Comparison of ENCODE assay signal across 9 mouse cellular contexts in genomic region chr11:97573891-97574550, GRCm38 (mm10). TPM values are rescaled to one million over a fixed set of nuclear protein-coding genes. Genes with fewer than 3 reads are reported as not detected.
DNase-seq lines count a peak whose midpoint lies in the region; ATAC-seq lines count a peak whose summit lies in the region.
"Had no signal": no experiment of that assay in that cellular context is flagged by ENCODE, and none has a peak within 500 bp of the region (broad histone marks: within the 10 kb centered on the region; RNA-seq: fewer than 3 reads in every experiment).

No protein-coding gene starts in this region.

- 2% methylated on average over 24 of the region's 28 CpGs for WGBS in heart, embryonic 14.5 days
- 3% methylated on average over 24 of the region's 28 CpGs for WGBS in neural tube, embryonic 12.5 days

- no peak for ATAC-seq in heart, embryonic 14.5 days (ENCODE audit: insufficient number of reproducible peaks, insufficient read depth, low FRiP score, low read depth)
- ATAC-seq in granulocyte monocyte progenitor cell, adult 5-6 weeks (replicated peaks; ENCODE audit: poor library complexity, severe bottlenecking) = peak; percentile 29
- ATAC-seq in neural tube, embryonic 12.5 days (ENCODE audit: low FRiP score, low read depth) = peak; percentile 11
- ATAC-seq in activated CD4-positive, CD25-positive, alpha-beta regulatory T cell, adult 4 months = no peak

- intact Hi-C loops in heart, postnatal 14 days (cut with DNase I) = no loop called here
- intact Hi-C loops in left cerebral cortex, postnatal 36 days (cut with DNase I) = loop anchor here (2.0 kb wide), 4 partner anchors 17 to 45 kb away; no protein-coding TSS in a partner anchor

- peaks cover 91% of the 10 kb centered on the region for H3K27me3 ChIP-seq in heart, embryonic 14.5 days (ENCODE audit: control insufficient read depth, insufficient read depth, low read length)
- H3K27me3 ChIP-seq in neural tube, embryonic 12.5 days (replicated peaks) = peaks cover 51% of the 10 kb centered on the region

- H3K4me1 ChIP-seq in heart, embryonic 14.5 days (ENCODE audit: control insufficient read depth in 2 of 2, insufficient read depth in 2 of 2, low read length in 2 of 2) = peaks cover 4 to 21% of the 10 kb centered on the region in 2 experiments; a peak in 3 of 4 replicates
- peaks cover 67% of the 10 kb centered on the region for H3K4me1 ChIP-seq in neural tube, embryonic 12.5 days

- H3K36me3 ChIP-seq in heart, embryonic 14.5 days (ENCODE audit: control insufficient read depth, insufficient read depth, low read length) = no peaks in the 10 kb centered on the region
- no peaks in the 10 kb centered on the region for H3K36me3 ChIP-seq in neural tube, embryonic 12.5 days

- peak overlapping the region in 1 of 2 experiments; percentile 65; a peak in 1 of 4 replicates for H3K4me3 ChIP-seq in heart, embryonic 14.5 days (ENCODE audit: control insufficient read depth in 1 of 2, insufficient read depth in 1 of 2, low read depth in 1 of 2, low read length in 2 of 2)
- H3K4me3 ChIP-seq in neural tube, embryonic 12.5 days = peak overlapping the region; percentile 59

- no peak overlapping the region for H3K9ac ChIP-seq in heart, embryonic 14.5 days (ENCODE audit: low read length)
- H3K9ac ChIP-seq in neural tube, embryonic 12.5 days = peak overlapping the region; percentile 93
- H3K9ac ChIP-seq: liver, embryonic 14.5 days had no signal

- DNase-seq in heart, postnatal 14 days = no peak
- DNase-seq in cerebellum, adult 9-10 months = peak; percentile 77
- peak; percentile 79 to 84 for DNase-seq in left cerebral cortex, postnatal 36 days (ENCODE audit: low spot score in 2 of 2)
- no peak for DNase-seq in gastrocnemius, adult 8-10 months (ENCODE audit: low spot score in 2 of 2)

- H3K4me2 ChIP-seq in heart, embryonic 14.5 days (ENCODE audit: low read length) = peak overlapping the region; percentile 100
- peak overlapping the region; percentile 83 for H3K4me2 ChIP-seq in neural tube, embryonic 12.5 days (replicated peaks)

- H3K27ac ChIP-seq in heart, embryonic 14.5 days (replicated peaks in 1 of 2; ENCODE audit: control insufficient read depth in 1 of 2, insufficient read depth in 1 of 2, low read depth in 2 of 2, low read length in 2 of 2) = no peak overlapping the region
- peak overlapping the region; percentile 81 for H3K27ac ChIP-seq in neural tube, embryonic 12.5 days
- H3K27ac ChIP-seq: liver, embryonic 14.5 days had no signal

- no peaks in the 10 kb centered on the region for H3K9me3 ChIP-seq in heart, embryonic 14.5 days (ENCODE audit: control insufficient read depth, low read length)
- no peaks in the 10 kb centered on the region for H3K9me3 ChIP-seq in neural tube, embryonic 12.5 days

RNA-seq across cellular contexts. Expression of gene Srcin1, which starts 2.0 kb away (rescaled TPM):
- 0.22 TPM in 1 of 2 replicates, not detected in the other for polyA plus RNA-seq in heart, embryonic 14.5 days (2014; fragmentation: Nextera tagmentation; extraction: Ambion mirVana)
- under 1 TPM; 0.29 to 0.34 TPM for total RNA-seq in heart, postnatal 14 days (2021)
- total RNA-seq in granulocyte monocyte progenitor cell, adult 5-6 weeks (2014; fragmentation: Nextera tagmentation) = not detected in 2 replicates
- not detected in 2 replicates for total RNA-seq in granulocyte monocyte progenitor cell, adult 5-6 weeks (2017)
- 100 to 1,000 TPM; 326 to 349 TPM for total RNA-seq in left cerebral cortex, postnatal 36 days (2021)
- 6.4 and 7.9 TPM in 2 replicates for polyA plus RNA-seq in neural tube, embryonic 12.5 days (2016; fragmentation: Nextera tagmentation; extraction: Ambion mirVana)
- polyA plus RNA-seq in activated CD4-positive, CD25-positive, alpha-beta regulatory T cell, adult 4 months (2017; shearing (Covaris generic)) = not detected
- total RNA-seq in gastrocnemius, adult 8-10 months (2022) = 1 to 10 TPM; 1.1 to 2.5 (median 1.6) TPM

RNA-seq across cellular contexts. Expression of gene Epop, which starts 55.5 kb away (rescaled TPM):
- 0.77 and 1.00 TPM in 2 replicates for polyA plus RNA-seq in heart, embryonic 14.5 days (2014; fragmentation: Nextera tagmentation; extraction: Ambion mirVana)
- total RNA-seq in heart, postnatal 14 days (2021) = 1 to 10 TPM in 1 of 2 experiments, under 1 TPM in 1; 0.93 to 1.2 TPM
- 7.5 and 8.1 TPM in 2 replicates for total RNA-seq in granulocyte monocyte progenitor cell, adult 5-6 weeks (2014; fragmentation: Nextera tagmentation)
- total RNA-seq in granulocyte monocyte progenitor cell, adult 5-6 weeks (2017) = 1.6 and 2.5 TPM in 2 replicates
- total RNA-seq in left cerebral cortex, postnatal 36 days (2021) = 100 to 1,000 TPM in 1 of 2 experiments, 10 to 100 TPM in 1; 90.9 to 102 TPM
- 13.6 and 15.1 TPM in 2 replicates for polyA plus RNA-seq in neural tube, embryonic 12.5 days (2016; fragmentation: Nextera tagmentation; extraction: Ambion mirVana)
- under 1 TPM; 0.40 to 0.61 TPM for polyA plus RNA-seq in activated CD4-positive, CD25-positive, alpha-beta regulatory T cell, adult 4 months (2017; shearing (Covaris generic))
- under 1 TPM; 0.39 to 0.92 (median 0.75) TPM for total RNA-seq in gastrocnemius, adult 8-10 months (2022)

Comparison
In these comparisons a context has a peak if more than half of its experiments do, and no peak if none do; other contexts are left out.
1. ATAC-seq: peak in granulocyte monocyte progenitor cell, adult 5-6 weeks (single experiment) and neural tube, embryonic 12.5 days (single experiment); none in heart, embryonic 14.5 days (single experiment) and activated CD4-positive, CD25-positive, alpha-beta regulatory T cell, adult 4 months (single experiment).
2. DNase-seq: peak in cerebellum, adult 9-10 months (single experiment) and left cerebral cortex, postnatal 36 days (2 of 2); none in heart, postnatal 14 days (0 of 2) and gastrocnemius, adult 8-10 months (0 of 2).
3. RNA of gene Srcin1, which starts 2.0 kb away (total RNA-seq): 326 to 349 TPM in left cerebral cortex, postnatal 36 days; 1.1 to 2.5 TPM in gastrocnemius, adult 8-10 months, 0.29 to 0.34 TPM in heart, postnatal 14 days and not detected in granulocyte monocyte progenitor cell, adult 5-6 weeks; every median in the first group is over 10 times any median in the second.
4. RNA of gene Epop, which starts 55.5 kb away (total RNA-seq): 90.9 to 102 TPM in left cerebral cortex, postnatal 36 days; 1.6 to 8.1 TPM in granulocyte monocyte progenitor cell, adult 5-6 weeks, 0.93 to 1.2 TPM in heart, postnatal 14 days and 0.39 to 0.92 TPM in gastrocnemius, adult 8-10 months; every median in the first group is over 10 times any median in the second.